Mouse (Mus musculus) cerebellum, adult 11 months (tissue): ENCODE data around the gene Tyms.
"Not testable (repeated sequence)": the region's sequence is repeated elsewhere in the genome, so short reads cannot be mapped to it uniquely, and the experiment has no call there.

ENCODE experiments used
- DNase-seq: peaks from one replicate; pipeline ENCODE4 v3.0.0; 2022

The Tyms gene

DNA sequence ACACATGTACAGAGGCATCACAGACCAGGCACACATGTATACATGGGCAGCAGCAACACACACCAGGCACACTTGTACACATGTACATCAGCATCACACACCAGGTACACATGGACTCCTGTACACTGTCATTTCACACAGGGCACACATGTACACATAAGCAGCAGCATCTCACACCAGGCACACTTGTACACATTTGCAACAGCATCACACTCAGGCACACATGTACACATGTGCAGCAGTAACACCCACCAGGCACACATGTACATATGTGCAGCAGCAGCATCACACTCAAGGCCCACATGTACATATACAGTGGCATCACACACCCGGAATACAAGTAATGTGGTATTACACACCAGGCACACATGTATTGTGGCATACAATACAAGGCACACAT, 24.8 kb upstream of the Tyms start:
- no peak for DNase-seq

DNA sequence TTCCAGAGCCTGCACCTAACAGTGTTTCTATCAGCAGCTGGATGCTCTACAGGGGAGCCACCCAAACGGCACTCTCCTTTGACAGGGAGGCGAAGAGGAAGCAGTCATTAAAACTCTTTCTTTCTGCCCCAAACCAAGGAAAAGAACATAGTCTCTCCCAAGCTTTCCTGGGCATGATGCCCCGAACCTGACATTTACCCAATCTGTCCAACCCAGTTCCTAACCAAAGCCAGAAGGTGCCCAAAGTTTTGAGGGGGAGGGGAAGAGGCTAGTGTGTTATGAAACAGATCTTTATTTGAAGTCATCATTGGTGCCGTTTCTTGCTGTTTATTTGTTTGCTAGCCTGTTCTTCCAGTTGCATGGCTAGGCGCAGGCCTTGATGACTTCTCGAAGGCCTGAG, 22.3 kb upstream of the Tyms start:
- DNase-seq = no peak

DNA sequence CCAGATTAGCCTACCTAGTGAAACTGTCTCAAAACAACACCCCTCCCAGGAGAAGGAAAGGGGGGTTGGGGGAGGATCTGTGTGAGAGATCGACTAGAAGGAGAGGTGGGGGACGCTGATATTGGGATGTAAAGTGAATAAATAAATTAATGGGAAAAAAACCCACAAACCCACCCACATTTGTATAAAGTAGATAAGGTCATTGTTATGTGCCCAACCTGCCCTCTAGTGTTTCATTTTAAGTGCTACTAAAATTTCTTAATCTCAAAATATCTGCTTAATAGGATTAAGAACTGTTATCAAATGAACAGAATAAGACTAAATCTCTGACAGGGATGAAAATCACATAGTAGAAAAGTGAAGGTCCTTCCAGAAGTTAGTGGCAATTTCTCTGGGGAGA, 21.0 kb upstream of the Tyms start:
- no peak for DNase-seq

DNA sequence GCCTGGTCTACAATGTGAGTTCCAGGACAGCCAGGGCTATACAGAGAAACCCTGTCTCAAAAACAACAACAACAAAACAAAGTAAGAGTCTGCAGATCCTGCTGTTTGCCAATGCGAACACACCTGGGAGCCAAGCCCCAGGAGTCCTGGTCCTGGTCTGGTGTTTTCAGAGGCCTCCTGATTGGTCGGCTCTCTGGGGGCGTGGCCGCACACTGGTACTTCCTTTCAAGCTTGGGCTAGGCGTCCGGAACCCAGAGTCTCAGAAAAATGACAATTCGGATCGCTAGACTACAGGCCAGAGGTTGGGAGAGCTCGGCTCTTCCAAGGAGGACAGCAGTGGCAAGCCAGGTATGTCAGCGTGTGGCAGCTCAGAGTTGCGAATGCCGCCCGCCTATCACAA, 19.3 kb upstream of the Tyms start:
- no peak for DNase-seq

DNA sequence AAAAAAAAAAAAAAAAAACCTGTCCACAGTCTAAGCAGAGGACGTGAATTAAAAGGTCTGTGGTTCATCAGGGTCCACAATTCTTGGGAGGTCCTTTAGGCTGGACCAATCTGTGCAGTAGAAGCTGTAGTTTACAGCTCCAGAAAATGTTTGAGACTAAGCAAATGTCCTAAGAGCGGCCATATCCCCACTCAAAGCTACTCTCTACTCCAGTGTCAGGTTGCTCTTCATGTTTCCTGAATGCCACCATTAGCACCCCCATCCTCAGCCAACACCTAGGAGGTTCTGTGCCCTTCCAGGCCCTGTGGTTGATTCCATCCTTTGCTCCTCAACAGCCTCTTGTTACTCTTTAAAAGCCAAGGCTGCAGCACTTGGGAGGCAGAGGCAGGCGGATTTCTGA, 1.0 kb downstream of the Tyms start:
- no peak for DNase-seq

DNA sequence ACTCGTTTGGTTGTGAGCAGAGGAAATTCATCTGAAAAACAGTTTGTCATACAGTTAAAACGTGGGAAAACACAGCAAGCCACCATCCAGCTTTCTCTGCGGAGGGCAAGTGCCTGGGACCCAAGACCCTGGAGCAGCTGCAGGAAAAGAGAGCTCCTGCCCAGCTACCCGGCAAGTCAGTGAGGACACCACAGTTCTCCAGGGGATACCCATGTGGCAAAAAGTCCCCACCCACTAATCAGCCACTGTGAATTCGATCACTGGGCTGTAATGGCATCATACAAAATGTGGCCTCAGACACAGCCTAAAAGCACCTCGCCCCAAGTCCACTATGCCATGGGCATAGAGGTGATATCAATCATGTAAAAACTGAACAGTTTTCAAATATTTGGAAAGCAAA, 1.7 kb downstream of the Tyms start:
- no peak for DNase-seq

DNA sequence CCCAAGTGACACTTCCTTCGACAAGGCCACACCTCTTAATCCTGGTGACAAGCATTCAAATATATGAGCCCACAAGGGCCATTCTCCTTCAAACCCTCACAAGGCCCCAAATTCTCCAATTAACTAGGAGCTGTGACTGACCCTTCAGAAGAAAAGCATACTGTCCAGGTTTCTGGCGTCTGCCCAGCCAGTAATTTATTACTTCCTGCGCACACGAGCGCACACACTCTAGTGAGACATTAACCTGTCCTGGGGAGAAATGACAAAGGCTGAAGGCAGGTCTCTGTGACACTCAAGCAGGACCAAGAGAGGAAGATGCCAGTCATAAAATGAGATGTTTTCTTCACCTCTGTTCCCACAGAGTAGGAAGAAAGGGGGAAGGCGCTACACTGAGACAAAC, 5.7 kb downstream of the Tyms start:
- DNase-seq = no peak

DNA sequence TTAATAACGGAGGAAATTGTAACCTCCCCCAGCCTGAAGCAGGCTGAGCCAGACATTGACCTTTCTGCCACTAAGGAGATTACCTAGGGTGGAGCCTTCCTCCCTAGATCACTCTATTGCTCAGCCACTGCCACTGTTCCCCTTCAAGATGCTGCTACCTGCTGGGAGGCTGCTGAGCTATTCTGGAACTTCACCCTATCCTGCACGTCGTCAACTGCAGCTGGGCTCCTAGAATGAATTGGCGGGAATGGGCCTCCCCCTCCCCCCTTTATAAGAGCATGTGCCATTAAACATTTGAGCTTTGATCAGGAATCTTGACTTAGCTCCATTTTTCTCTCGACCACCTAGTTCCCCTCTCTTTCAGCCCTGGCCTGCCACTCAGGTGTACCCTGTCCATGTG, 13.8 kb downstream of the Tyms start:
- DNase-seq = not testable (repeated sequence)

DNA sequence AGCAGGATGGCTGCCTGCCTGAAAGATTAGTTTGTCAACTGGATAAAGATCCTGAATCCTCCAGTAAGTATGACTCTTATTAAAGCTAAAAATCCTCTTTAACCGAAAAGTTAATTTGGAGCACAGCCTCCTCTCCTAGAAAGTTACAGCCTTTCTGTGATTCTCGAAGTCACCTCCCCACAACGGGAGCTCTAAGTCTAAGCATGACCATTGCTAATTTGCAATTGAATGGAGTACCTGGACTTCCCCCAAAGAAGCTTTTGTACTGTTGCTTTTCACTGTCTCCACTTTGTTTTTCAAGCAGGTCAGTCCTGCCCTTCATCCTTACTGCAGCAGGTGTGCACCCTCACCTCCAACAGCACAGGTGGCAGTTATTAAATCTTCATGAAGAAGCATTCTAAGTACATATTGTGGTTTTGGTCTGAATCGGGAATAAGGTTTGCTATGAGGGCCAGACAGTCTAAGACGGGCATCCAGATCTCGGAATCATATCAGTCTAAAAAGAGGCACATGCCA, 15.1 kb downstream of the Tyms start:
- DNase-seq = no peak

DNA sequence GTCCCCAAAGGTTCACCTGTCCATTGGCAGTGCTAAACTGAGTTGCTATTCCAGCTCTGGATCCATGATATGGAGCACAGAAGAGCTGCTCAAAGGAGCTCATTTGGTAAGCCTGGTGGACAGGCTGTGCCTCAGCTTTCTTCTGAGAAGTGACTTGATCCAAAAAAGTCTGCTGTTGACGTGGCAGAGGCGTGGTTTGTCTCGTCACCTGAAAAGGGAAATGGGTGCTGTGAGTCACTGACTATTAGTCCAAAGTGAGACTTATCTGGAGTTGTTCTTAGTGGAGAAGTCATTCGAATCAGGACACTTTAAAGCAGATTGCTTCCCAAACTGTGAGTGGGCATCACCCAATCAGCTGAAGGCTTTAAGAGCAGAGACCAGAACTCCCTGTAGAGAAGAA, 33.6 kb downstream of the Tyms start:
- DNase-seq = not testable (repeated sequence)

DNA sequence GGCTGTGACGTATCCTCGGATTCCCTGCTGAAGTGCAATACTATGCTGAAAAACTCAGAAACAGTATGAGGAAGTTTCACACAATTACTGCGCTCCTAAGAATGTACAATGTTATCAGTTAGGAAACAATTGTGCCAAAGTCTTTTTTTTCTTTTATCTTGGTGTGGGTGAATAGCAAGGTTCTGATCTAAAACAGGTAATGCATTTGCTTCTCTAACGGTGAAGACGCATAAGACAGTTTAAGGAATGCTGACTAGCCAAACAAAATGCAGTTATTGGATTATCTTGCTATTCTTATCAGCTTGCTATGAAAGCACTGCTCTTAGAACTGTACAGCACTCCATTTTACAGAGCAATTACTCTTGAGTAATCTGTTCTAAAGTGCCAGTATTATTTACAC, 34.1 kb downstream of the Tyms start:
- not testable (repeated sequence) for DNase-seq

DNA sequence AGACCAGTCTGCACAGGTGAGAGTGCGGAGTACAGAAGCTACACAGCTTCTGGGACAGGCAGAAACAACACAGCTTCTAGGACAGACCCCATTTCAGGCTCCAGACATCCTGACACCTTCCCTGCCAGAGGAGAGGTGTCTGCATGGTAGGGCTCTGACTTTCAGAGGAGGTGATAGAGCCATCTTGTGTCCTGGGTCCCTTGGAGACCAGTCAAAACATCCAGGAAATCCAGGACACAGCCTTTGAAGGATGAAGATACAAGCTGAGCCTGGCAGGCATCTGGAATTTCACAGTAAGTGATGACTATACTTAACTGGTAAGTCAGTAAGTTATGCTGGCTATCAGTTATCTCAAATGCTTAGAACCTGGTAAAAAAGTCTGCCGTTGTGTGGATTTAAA, 36.3 kb downstream of the Tyms start:
- DNase-seq = not testable (repeated sequence)

DNA sequence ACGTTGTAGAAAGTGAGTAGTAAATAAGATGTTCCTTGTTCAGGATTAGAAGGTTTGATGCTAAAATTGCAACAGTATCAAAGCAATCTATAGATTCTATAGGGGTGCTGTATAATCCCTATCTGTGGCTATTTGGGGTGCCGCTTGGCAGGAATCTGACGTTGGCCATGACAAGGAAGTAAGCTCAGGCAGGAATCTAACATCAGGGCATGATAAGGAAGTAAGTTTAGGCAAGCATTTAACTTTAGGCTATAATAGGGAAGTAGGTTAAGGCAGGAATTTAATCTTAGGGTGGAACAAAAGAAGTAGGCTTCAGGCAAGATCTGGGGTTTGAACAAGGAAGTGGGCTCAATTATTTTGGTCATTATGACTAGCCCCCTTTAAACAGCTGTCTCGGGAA, 37.6 kb downstream of the Tyms start:
- DNase-seq = not testable (repeated sequence)

DNA sequence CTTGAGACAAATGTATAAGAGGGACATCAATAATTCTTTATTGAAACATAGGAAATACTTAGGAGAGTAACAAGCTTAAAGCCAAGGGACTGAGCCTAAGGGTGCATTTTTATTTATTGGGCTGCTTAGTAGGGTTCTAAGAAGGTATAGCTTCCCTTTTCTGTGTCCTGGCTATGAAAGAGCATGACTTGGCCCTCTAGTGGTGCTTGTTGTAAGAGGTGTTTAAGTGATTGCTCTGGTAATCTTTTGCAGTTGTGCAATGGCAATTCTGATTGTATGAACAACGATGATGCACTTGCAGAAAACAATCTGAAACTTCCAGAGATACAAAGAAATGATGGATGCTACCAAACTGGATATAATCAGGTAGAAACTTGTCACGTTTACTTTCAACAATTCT, 58.8 kb downstream of the Tyms start:
- DNase-seq = no peak

DNA sequence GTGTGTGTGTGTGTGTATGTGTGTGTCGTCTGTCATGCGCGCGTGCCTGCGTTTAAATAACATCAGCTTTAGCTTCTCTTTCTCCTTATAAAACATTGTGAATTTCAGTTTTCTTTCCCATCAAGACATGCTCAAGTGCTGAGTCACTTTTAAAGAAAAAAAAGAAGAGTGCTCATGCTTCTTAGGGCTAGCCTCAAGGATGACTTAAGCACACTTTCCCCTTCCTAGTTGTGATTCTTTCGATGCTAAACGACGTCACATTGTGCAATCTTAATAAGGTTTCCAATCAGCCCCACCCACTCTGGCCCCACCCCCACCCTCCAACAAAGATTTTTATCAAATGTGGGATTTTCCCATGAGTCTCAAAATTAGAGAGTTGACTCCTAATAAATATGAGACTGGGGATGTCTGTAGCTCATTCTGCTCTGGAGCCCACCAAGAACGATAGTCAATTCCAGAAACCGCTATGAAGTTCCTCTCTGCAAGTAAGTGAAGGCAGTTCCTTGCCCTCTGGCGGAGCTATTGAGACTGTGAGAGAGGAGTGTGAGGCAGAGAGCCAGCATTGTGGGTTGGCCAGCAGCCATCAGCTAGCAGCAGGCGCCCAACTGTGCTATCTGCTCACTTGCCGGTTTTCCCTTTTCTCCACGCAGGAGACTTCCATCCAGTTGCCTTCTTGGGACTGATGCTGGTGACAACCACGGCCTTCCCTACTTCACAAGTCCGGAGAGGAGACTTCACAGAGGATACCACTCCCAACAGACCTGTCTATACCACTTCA, 60.5 kb downstream of the Tyms start, which contains the start of gene Il6:
Gene Il6, plus strand, starts transcription at position 389 of the 778 bp plus-strand sequence.
- peak; percentile 79 for DNase-seq
